Mouse (Mus musculus) forebrain, embryonic 14.5 days (tissue): ENCODE measurements around the gene Rcbtb2. TPM values are rescaled to one million over a fixed set of nuclear protein-coding genes. Genes with fewer than 3 reads are reported as not detected.

Source experiments
- ATAC-seq: fragments of 200-750 bp; cut with Nextera tagmentation; 2 replicates; pipeline ENCODE4 v1.8.0; 2017; ENCODE audit warnings: mild to moderate bottlenecking, moderate library complexity
- DNase-seq: peaks from one replicate; pipeline ENCODE4 v3.0.0-alpha.2; 2015; ENCODE audit warnings: low spot score
- H3K27ac ChIP-seq: fragments of 300-500 bp; sonication (generic); 2 replicates; pipeline ENCODE4 v1.5.1; 2014; ENCODE audit warnings: low read depth, mild to moderate bottlenecking, control low read depth, low read length, moderate library complexity
- H3K27me3 ChIP-seq: fragments of 300-500 bp; sonication (generic); replicated peaks from 2 replicates; pipeline ENCODE4 v1.6.1; 2014; ENCODE audit warnings: low read length, control low read depth, mixed read lengths; ENCODE audit not compliant: control insufficient read depth, insufficient read depth
- H3K36me3 ChIP-seq: fragments of 300-500 bp; sonication (generic); 2 replicates; pipeline ENCODE4 v1.6.1; 2014; ENCODE audit warnings: low read length, control low read depth; ENCODE audit not compliant: control insufficient read depth, insufficient read depth
- H3K4me1 ChIP-seq: fragments of 300-500 bp; sonication (generic); 2 replicates; pipeline ENCODE4 v1.6.1; 2014; ENCODE audit warnings: antibody characterized with exemption, low read length, control low read depth; ENCODE audit not compliant: control insufficient read depth, insufficient read depth
- H3K4me2 ChIP-seq: fragments of 300-500 bp; sonication (generic); 2 replicates; pipeline ENCODE4 v1.6.1; 2014; ENCODE audit warnings: mild to moderate bottlenecking, control low read depth, low read length
- H3K4me3 ChIP-seq: fragments of 300-500 bp; sonication (generic); 2 replicates; pipeline ENCODE4 v1.5.1; 2014; ENCODE audit warnings: low read depth, low read length, control low read depth
- H3K9ac ChIP-seq: fragments of 300-500 bp; sonication (generic); 2 replicates; pipeline ENCODE4 v1.6.1; 2014; ENCODE audit warnings: mild to moderate bottlenecking, low read length, control low read depth, moderate library complexity
- H3K9me3 ChIP-seq: fragments of 300-500 bp; sonication (generic); replicated peaks from 2 replicates; pipeline ENCODE4 v1.6.1; 2016; ENCODE audit warnings: low read length, control low read depth, mixed read lengths; ENCODE audit not compliant: control insufficient read depth
- WGBS: fragments of 180-500 bp; shearing (Covaris S2); extraction: QIAGEN DNeasy Blood & Tissue Kit; methylation state at CpG from one replicate; pipeline ENCODE4 v1.1.7; 2014; 5-methylcytosine and 5-hydroxymethylcytosine counted together
- polyA plus RNA-seq: library from polyadenylated mRNA; unstranded; fragments of >200 nt; fragmentation: Nextera tagmentation; extraction: Ambion mirVana; gene quantifications from 2 replicates; pipeline ENCODE4 v1.2.1, GENCODE M21; 2014

The Rcbtb2 gene
- polyA plus RNA-seq, 1 experiment from 2014 or later = 83.1 TPM

DNA sequence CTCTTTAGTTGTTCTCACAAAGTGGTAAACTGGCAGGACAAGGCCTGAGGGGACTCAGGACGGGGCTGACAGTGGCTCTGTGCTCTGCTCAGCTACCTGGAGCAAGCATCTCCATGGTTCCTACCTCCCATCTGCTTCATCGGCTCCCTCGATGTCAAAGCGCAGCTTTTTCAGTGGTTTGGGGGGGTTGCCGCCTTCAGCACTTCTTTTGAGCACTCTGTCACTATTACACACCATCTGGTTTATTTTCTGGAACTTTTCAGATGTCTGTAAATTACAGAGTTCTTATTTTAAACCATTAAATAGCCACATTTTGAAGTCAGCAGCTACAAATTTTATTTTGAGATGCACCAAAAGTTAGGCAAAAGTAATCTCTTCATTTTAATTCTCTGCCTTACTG is 76.2 kb downstream of the Rcbtb2 start:
- Histone ChIP-seq H3K9ac (no peak overlapping the region), H3K27me3 (no peaks in the 10 kb centered on the region), H3K27ac (peak overlapping the region; percentile 22; the same call in 1 of the 2 replicates), H3K36me3 (peaks cover 22% of the 10 kb centered on the region), H3K4me2 (no peak overlapping the region), H3K9me3 (no peaks in the 10 kb centered on the region), H3K4me3 (no peak overlapping the region), H3K4me1 (0 out of 2 replicates have a peak, but pooled peaks cover 2% of the 10 kb centered on the region)
- DNase-seq (peak; percentile 19), ATAC-seq (peak; percentile 52; the same call in 1 of the 2 replicates)
- WGBS = 43% methylated on average over 5 of the region's 5 CpGs

DNA sequence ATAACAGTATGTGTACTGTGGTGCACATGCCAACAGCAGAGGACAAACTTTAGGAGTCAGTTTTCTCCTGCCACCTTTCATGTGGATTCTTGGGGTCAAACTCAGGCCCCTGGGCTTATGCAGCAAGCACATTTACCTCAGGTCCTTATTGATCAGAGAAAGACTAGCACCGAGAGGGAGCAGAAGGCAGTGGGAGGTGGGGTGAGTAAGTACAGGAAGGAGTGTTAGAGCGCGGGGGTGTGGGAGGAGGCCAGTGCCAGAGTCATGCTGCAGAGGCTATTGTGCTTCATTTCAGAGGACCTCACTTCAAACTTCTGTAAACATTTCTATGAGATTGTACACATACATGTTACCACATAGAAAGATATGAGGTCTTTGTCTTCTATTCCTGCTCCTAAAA is 78.6 kb downstream of the Rcbtb2 start:
- Histone ChIP-seq H3K27ac (no peak overlapping the region), H3K9ac (no peak overlapping the region), H3K27me3 (no peaks in the 10 kb centered on the region), H3K9me3 (no peaks in the 10 kb centered on the region), H3K36me3 (peaks cover 17% of the 10 kb centered on the region), H3K4me1 (0 out of 2 replicates have a peak, but pooled peaks cover 2% of the 10 kb centered on the region), H3K4me2 (no peak overlapping the region), H3K4me3 (no peak overlapping the region)
- no peak for ATAC-seq
- 78% methylated on average over 3 of the region's 3 CpGs for WGBS
- no peak for DNase-seq

DNA sequence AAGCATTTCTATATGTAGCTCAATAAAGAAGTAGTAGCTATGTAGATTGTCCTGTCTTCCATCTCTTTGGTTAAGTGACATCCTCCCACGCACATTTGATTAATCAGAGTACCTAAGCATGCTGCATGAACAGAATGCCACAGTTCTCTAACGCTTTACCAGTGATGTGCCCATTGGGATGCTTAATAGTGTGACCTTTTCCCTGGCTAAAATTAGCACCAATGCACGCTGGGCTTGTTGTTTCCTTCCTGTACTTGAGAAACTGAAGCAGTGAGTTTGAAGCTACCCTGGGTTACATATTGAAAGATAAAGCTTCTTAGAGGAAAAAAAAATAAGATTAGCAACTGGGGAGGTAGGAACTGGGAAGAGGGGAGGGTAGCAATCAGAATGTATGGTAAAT is 81.2 kb downstream of the Rcbtb2 start:
- no peak overlapping the region for H3K4me3 ChIP-seq
- 0 out of 2 replicates have a peak, but pooled peaks cover 2% of the 10 kb centered on the region for H3K4me1 ChIP-seq
- DNase-seq = no peak
- no peak overlapping the region for H3K4me2 ChIP-seq
- H3K9ac ChIP-seq = no peak overlapping the region
- no peak overlapping the region for H3K27ac ChIP-seq
- no peaks in the 10 kb centered on the region for H3K27me3 ChIP-seq
- no peaks in the 10 kb centered on the region for H3K9me3 ChIP-seq
- no peaks in the 10 kb centered on the region; the same call in 1 of the 2 replicates for H3K36me3 ChIP-seq
- 86% methylated on average over 3 of the region's 3 CpGs for WGBS
- ATAC-seq = no peak

DNA sequence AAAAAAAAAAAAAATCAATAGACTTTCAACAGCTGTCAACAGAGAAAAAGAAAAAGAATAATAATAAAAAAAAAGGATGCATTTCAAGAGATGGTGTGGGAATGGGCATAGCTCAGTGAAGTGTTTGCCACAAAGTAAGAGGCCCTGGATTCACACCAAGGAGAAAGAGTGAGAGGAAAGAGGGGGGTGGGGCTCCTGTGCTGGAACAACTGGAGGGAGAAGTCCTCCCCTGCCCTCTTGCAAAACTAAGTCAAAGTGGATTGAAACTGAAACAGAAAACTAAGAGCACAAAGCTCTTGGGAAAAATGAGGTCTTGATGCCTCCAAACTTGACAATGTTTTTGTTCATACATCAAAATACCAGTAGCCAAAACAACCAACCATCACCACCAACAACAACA is 86.4 kb downstream of the Rcbtb2 start:
- Histone ChIP-seq H3K27ac (no peak overlapping the region), H3K9ac (no peak overlapping the region), H3K4me3 (no peak overlapping the region), H3K36me3 (peaks cover 13% of the 10 kb centered on the region; the same call in 1 of the 2 replicates), H3K4me1 (no peaks in the 10 kb centered on the region), H3K4me2 (no peak overlapping the region), H3K9me3 (no peaks in the 10 kb centered on the region), H3K27me3 (no peaks in the 10 kb centered on the region)
- DNase-seq (no peak), ATAC-seq (no peak)

DNA sequence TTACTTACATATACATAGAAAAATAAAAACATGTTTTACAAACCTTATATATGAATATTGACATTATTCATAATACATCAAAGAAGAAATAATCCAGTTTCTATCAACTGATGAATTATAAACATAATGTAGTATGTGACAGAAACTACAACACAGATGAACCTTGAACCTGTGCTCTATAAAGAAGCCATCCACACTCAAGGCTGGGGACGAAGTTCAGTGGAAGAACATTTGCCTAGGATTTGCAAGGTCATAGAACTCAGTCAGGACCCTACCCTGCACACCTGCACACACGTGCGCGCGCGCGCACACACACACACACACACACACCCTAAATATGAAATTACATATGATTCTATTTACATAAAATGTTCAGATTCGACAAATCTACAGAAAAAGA is 87.4 kb downstream of the Rcbtb2 start:
- no peak for DNase-seq
- no peaks in the 10 kb centered on the region for H3K9me3 ChIP-seq
- no peak for ATAC-seq
- H3K9ac ChIP-seq = no peak overlapping the region
- 97% methylated on average over 8 of the region's 8 CpGs for WGBS
- no peak overlapping the region for H3K4me2 ChIP-seq
- no peaks in the 10 kb centered on the region for H3K4me1 ChIP-seq
- no peak overlapping the region for H3K4me3 ChIP-seq
- no peak overlapping the region for H3K27ac ChIP-seq
- peaks cover 16% of the 10 kb centered on the region; the same call in 1 of the 2 replicates for H3K36me3 ChIP-seq
- H3K27me3 ChIP-seq = no peaks in the 10 kb centered on the region

DNA sequence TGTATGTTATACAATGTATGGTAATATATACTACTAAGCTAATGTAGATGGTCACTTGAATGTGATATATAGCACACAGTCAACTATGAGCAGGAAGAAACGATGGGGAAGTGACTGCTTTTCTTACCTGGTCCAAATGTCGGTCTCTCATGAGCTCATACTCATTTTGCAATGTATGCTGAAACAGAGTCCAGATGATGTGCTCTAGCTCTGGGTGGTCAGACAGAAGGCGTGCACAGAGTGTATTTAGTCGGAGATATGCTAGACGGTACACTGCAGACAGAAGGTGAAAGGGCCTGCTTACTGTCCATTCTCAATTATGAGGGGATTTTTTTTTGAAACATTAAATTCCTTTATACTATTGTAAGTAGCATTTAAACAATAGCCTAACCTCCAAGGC is 88.6 kb downstream of the Rcbtb2 start:
- Histone ChIP-seq H3K36me3 (peaks cover 28% of the 10 kb centered on the region), H3K4me2 (no peak overlapping the region), H3K9me3 (no peaks in the 10 kb centered on the region), H3K9ac (no peak overlapping the region), H3K4me3 (no peak overlapping the region), H3K27me3 (no peaks in the 10 kb centered on the region), H3K4me1 (no peaks in the 10 kb centered on the region), H3K27ac (no peak overlapping the region)
- ATAC-seq = no peak
- DNase-seq = no peak
- 98% methylated on average over 5 of the region's 5 CpGs for WGBS

DNA sequence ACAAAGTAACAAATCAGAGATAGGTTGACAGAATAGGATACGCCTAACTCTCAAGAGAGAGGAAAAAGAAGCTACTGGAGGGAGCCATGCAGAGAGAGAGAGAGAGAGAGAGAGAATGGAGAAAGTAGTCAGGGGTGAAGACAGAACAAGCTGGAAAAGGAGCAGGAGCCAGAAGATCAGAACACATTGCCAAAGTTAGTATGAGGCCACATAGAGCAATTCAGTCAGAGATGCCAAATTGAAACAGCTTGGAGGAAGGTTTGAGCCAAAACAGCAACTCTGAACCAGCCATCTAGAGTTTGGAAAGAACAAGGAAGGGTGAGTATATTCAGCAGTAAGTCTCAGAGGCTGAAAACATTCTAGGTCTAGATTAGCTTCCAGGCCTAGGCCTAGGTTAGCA is 94.2 kb downstream of the Rcbtb2 start:
- Histone ChIP-seq H3K9ac (no peak overlapping the region), H3K36me3 (peaks cover 25% of the 10 kb centered on the region), H3K4me1 (no peaks in the 10 kb centered on the region), H3K4me3 (no peak overlapping the region), H3K27ac (no peak overlapping the region), H3K27me3 (no peaks in the 10 kb centered on the region), H3K4me2 (no peak overlapping the region), H3K9me3 (no peaks in the 10 kb centered on the region)
- DNase-seq (peak; percentile 49), ATAC-seq (no peak)
- 80% methylated on average over 1 of the region's 1 CpGs for WGBS

DNA sequence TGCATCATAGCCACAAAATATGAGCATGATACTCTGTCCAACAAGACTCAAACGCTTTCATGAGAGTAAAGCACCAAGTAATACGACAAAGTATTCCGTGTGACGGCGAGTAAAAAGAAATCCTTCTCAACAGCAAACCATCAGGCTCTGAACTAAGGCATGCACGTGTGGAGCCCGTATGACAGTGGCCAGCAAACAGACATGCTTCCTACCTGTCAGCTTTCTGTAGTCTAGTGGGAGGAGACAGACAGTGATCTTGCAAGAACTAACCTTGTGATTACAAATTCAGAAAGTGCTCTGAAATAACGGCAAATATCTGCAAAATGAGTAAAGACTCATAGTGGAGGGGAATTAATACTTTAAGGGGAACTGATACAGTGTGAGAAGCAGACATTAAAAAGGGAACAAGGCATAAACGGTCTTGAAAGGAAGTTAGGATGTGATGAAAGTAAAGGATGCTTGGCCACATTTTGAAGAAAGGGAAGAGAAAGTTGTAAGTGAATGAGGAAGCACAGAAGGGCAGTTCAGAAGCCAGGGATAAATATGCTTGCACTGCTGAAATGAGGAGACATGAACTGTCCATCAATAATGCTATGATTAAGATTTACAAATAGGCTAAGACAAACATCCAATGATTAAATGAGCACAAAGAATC is 99.6 kb downstream of the Rcbtb2 start:
- Histone ChIP-seq H3K9ac (no peak overlapping the region), H3K4me1 (peaks cover 5% of the 10 kb centered on the region; the same call in 1 of the 2 replicates), H3K36me3 (no peaks in the 10 kb centered on the region), H3K4me3 (no peak overlapping the region), H3K4me2 (no peak overlapping the region), H3K27ac (no peak overlapping the region), H3K27me3 (no peaks in the 10 kb centered on the region), H3K9me3 (no peaks in the 10 kb centered on the region)
- ATAC-seq (no peak), DNase-seq (no peak)
- WGBS = 90% methylated on average over 9 of the region's 9 CpGs

DNA sequence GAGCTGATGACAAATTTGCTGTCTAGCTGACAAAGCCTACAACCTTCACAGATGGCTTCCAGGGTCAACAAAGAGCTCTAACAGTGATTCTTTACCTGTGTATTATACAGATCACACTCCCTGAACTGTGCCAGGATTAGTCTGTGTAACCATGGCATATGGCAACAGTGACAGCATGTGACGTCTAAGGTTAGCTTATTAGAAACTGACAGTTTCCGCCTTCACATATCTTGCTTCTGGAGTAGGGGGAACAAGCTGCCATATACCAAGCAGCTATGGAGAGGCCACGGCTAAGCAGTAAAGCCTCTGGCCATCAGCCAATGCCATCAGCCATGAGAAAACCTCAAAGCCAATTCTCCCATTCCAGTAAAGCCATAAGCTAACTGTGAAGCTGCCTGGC is 103.5 kb downstream of the Rcbtb2 start:
- Histone ChIP-seq H3K4me1 (peaks cover 8% of the 10 kb centered on the region; the same call in 1 of the 2 replicates), H3K27ac (no peak overlapping the region), H3K4me3 (no peak overlapping the region), H3K9ac (no peak overlapping the region), H3K27me3 (no peaks in the 10 kb centered on the region), H3K9me3 (no peaks in the 10 kb centered on the region), H3K4me2 (no peak overlapping the region), H3K36me3 (no peaks in the 10 kb centered on the region)
- ATAC-seq (peak; percentile 74), DNase-seq (peak; percentile 71)
- 48% methylated on average over 3 of the region's 3 CpGs for WGBS
